Mouse (Mus musculus) E14TG2a.4 (cell line): ENCODE measurements around the gene Gm28043.
A peak's percentile ranks its signal among the peaks of the same experiment; 100 is the strongest.

Experiments used
- CTCF ChIP-seq: conservative IDR thresholded peaks from 2 replicates; pipeline ENCODE4 v1.5.1; 2014; ENCODE audit warnings: low read length
- NANOG ChIP-seq: IDR thresholded peaks from 2 replicates; pipeline ENCODE4 v1.6.1; 2014; ENCODE audit warnings: borderline replicate concordance, low read length, mixed read lengths
- POU5F1 ChIP-seq: IDR thresholded peaks from 2 replicates; pipeline ENCODE4 v1.6.1; 2014; ENCODE audit warnings: low read length, borderline replicate concordance

GRCm38 (mm10) chr17:29737849-29738804 is 123.5 kb downstream of the Gm28043 start:
- TF ChIP-seq CTCF = peak; percentile 23
- no peak for TF ChIP-seq POU5F1
- TF ChIP-seq NANOG = no peak
